Mouse (Mus musculus): Measurements from ENCODE around the gene Hoxa3. TPM values are rescaled to one million over a fixed set of nuclear protein-coding genes. Genes with fewer than 3 reads are reported as not detected.

Gene Hoxa3
- polyA plus RNA-seq (2015; fragmentation: Nextera tagmentation; extraction: Ambion mirVana): 7.5 and 9.4 TPM in 2 replicates

- Histone ChIP-seq H3K36me3 (no peaks in the 10 kb centered on the region), H3K27ac (peak within 1 kb of the TSS; percentile 57), H3K4me2 (peak within 1 kb of the TSS; percentile 61), H3K9ac (peak within 1 kb of the TSS; percentile 35), H3K9me3 (no peaks in the 10 kb centered on the region), H3K27me3 (peaks cover 98% of the 10 kb centered on the region), H3K4me1 (peaks cover 26% of the 10 kb centered on the region), H3K4me3 (peak within 1 kb of the TSS; percentile 42)
- no peak for ATAC-seq (ENCODE audit: borderline replicate concordance, extremely low read depth, low FRiP score, low TSS enrichment)
- 10% methylated on average over 38 of the region's 38 CpGs for WGBS
These were observed at the start of gene Hoxa3, which contains the start of gene Gm28308 for GRCm38 (mm10) chr6:52213119-52213986. TSS of gene Hoxa3 (minus strand) at chr6:52213336. TSS of gene Gm28308 (minus strand) at chr6:52213339.

- Histone ChIP-seq H3K9me3 (no peaks in the 10 kb centered on the region), H3K4me3 (no peak overlapping the region), H3K4me2 (no peak overlapping the region), H3K9ac (no peak overlapping the region), H3K36me3 (no peaks in the 10 kb centered on the region), H3K4me1 (peaks cover 13% of the 10 kb centered on the region), H3K27me3 (peaks cover 96% of the 10 kb centered on the region), H3K27ac (no peak overlapping the region)
- WGBS: 3% methylated on average over 24 of the region's 24 CpGs
- ATAC-seq (ENCODE audit: borderline replicate concordance, extremely low read depth, low FRiP score, low TSS enrichment): no peak
These were observed 49.6 kb upstream of the Hoxa3 start for GRCm38 (mm10) chr6:52262463-52263320.

- no peak for ATAC-seq (ENCODE audit: borderline replicate concordance, extremely low read depth, low FRiP score, low TSS enrichment)
- Histone ChIP-seq H3K4me1 (peaks cover 13% of the 10 kb centered on the region), H3K27ac (no peak overlapping the region), H3K4me2 (no peak overlapping the region), H3K9me3 (no peaks in the 10 kb centered on the region), H3K9ac (no peak overlapping the region), H3K4me3 (no peak overlapping the region), H3K36me3 (no peaks in the 10 kb centered on the region), H3K27me3 (peaks cover 98% of the 10 kb centered on the region)
- WGBS: 5% methylated on average over 9 of the region's 9 CpGs
These were observed 48.8 kb upstream of the Hoxa3 start for GRCm38 (mm10) chr6:52261751-52262462.

GRCm38 (mm10) chr6:52260654-52261575 lies 47.8 kb upstream of the Hoxa3 start, which contains the start of gene Hoxa13:
TSS of gene Hoxa13 (minus strand) at chr6:52260880.
- no peaks in the 10 kb centered on the region for H3K36me3 ChIP-seq
- ATAC-seq (ENCODE audit: borderline replicate concordance, extremely low read depth, low FRiP score, low TSS enrichment): peak; percentile 65
- WGBS: under 1% methylated on average over 24 of the region's 72 CpGs
- peak within 1 kb of the TSS; percentile 43 for H3K4me3 ChIP-seq
- no peak within 1 kb of the TSS for H3K27ac ChIP-seq
- H3K27me3 ChIP-seq: peaks cover 96% of the 10 kb centered on the region
- H3K9ac ChIP-seq: no peak within 1 kb of the TSS
- peaks cover 13% of the 10 kb centered on the region for H3K4me1 ChIP-seq
- peak within 1 kb of the TSS; percentile 82 for H3K4me2 ChIP-seq
- H3K9me3 ChIP-seq: no peaks in the 10 kb centered on the region

- H3K9ac ChIP-seq: no peak overlapping the region
- H3K4me2 ChIP-seq: peak overlapping the region; percentile 82
- ATAC-seq (ENCODE audit: borderline replicate concordance, extremely low read depth, low FRiP score, low TSS enrichment): no peak
- H3K27me3 ChIP-seq: peaks cover 94% of the 10 kb centered on the region
- no peak overlapping the region for H3K27ac ChIP-seq
- no peaks in the 10 kb centered on the region for H3K36me3 ChIP-seq
- peak overlapping the region; percentile 43 for H3K4me3 ChIP-seq
- under 1% methylated on average over 30 of the region's 39 CpGs for WGBS
- peaks cover 13% of the 10 kb centered on the region for H3K4me1 ChIP-seq
- H3K9me3 ChIP-seq: no peaks in the 10 kb centered on the region
These were observed 46.7 kb upstream of the Hoxa3 start for GRCm38 (mm10) chr6:52259811-52260261.

GRCm38 (mm10) chr6:52259081-52259790 lies 46.1 kb upstream of the Hoxa3 start:
- no peak overlapping the region for H3K27ac ChIP-seq
- H3K4me2 ChIP-seq: no peak overlapping the region
- H3K27me3 ChIP-seq: peaks cover 94% of the 10 kb centered on the region
- H3K9ac ChIP-seq: no peak overlapping the region
- no peak overlapping the region for H3K4me3 ChIP-seq
- H3K36me3 ChIP-seq: no peaks in the 10 kb centered on the region
- 2% methylated on average over 24 of the region's 25 CpGs for WGBS
- ATAC-seq (ENCODE audit: borderline replicate concordance, extremely low read depth, low FRiP score, low TSS enrichment): no peak
- peaks cover 13% of the 10 kb centered on the region for H3K4me1 ChIP-seq
- no peaks in the 10 kb centered on the region for H3K9me3 ChIP-seq

GRCm38 (mm10) chr6:52256956-52257355 lies 43.8 kb upstream of the Hoxa3 start:
- Histone ChIP-seq H3K27me3 (peaks cover 94% of the 10 kb centered on the region), H3K4me1 (peaks cover 19% of the 10 kb centered on the region), H3K27ac (no peak overlapping the region), H3K36me3 (no peaks in the 10 kb centered on the region), H3K9ac (no peak overlapping the region), H3K9me3 (no peaks in the 10 kb centered on the region), H3K4me3 (no peak overlapping the region), H3K4me2 (no peak overlapping the region)
- WGBS: under 1% methylated on average over 6 of the region's 6 CpGs
- no peak for ATAC-seq (ENCODE audit: borderline replicate concordance, extremely low read depth, low FRiP score, low TSS enrichment)

GRCm38 (mm10) chr6:52253511-52254500 lies 40.7 kb upstream of the Hoxa3 start:
- peak; percentile 23; the same call in 1 of the 2 replicates for ATAC-seq (ENCODE audit: borderline replicate concordance, extremely low read depth, low FRiP score, low TSS enrichment)
- H3K4me2 ChIP-seq: 0 out of 2 replicates have a peak overlapping the region, but pooled peaks have one; percentile 2
- no peak overlapping the region for H3K27ac ChIP-seq
- H3K27me3 ChIP-seq: peaks cover 94% of the 10 kb centered on the region
- H3K36me3 ChIP-seq: no peaks in the 10 kb centered on the region
- no peaks in the 10 kb centered on the region for H3K9me3 ChIP-seq
- WGBS: 1% methylated on average over 59 of the region's 59 CpGs
- H3K4me1 ChIP-seq: peaks cover 9% of the 10 kb centered on the region
- no peak overlapping the region for H3K4me3 ChIP-seq
- no peak overlapping the region for H3K9ac ChIP-seq

GRCm38 (mm10) chr6:52252775-52253376 lies 39.7 kb upstream of the Hoxa3 start:
- H3K36me3 ChIP-seq: no peaks in the 10 kb centered on the region
- H3K4me2 ChIP-seq: no peak overlapping the region
- H3K4me3 ChIP-seq: no peak overlapping the region
- WGBS: 2% methylated on average over 35 of the region's 35 CpGs
- H3K27me3 ChIP-seq: peaks cover 94% of the 10 kb centered on the region
- peaks cover 10% of the 10 kb centered on the region for H3K4me1 ChIP-seq
- no peaks in the 10 kb centered on the region for H3K9me3 ChIP-seq
- ATAC-seq (ENCODE audit: borderline replicate concordance, extremely low read depth, low FRiP score, low TSS enrichment): no peak
- no peak overlapping the region for H3K27ac ChIP-seq
- H3K9ac ChIP-seq: no peak overlapping the region
